Mouse (Mus musculus): ENCODE data around the gene Stk4.

Stk4 gene

DNA sequence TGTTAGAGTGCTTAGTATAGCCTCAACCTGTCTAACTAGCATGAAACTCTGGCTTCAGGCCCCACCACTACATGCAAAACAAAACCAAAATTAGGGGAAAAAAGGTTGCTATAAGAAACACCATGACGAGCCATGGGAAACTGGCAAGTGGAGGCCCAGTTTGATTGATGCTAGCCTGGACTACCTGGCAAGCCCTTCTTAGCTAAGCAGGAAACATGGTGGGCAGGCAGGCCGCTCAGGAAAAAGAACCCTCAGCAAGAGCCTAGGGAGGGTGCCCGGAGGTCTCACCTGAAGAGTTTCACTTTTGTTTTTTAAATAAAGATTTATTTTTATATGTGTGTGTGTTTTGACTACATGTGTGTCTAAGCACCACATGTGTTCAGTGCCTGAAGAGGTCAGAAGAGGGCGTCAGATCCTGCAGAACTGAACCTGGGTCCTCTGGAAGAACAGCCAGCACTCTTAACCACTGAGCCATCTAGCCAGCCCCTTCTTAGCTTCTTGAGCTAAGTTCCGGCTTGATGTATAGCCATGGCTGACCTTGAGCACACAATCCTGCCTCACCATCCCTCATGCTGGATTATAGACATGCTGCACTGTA lies 53.1 kb downstream of the Stk4 start:
- in situ Hi-C loops (cut with MboI; ENCODE audit: unreplicated experiment in 2 of 2): no loop called here

DNA sequence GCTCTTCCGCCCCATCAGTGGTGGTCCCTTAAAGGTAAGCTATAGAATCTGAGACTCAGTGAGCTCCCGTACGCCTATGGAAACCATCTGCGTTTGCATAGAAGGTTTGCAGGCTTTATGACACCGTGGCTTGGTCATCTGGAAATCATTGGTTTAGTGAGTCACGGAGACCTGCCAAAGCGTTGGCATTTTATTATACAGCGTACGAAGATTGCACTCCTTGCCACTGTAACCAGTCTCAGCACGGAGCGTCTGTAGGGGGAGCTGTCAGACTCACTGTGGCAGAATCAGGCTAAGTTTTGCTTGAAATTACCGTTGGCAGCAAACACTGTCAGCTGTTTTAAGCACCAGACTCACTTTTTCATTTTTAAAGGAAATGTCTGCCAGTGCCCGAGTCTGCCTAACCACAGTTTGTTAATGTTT lies 56.4 kb downstream of the Stk4 start:
- in situ Hi-C loops (cut with MboI; ENCODE audit: unreplicated experiment in 2 of 2): no loop called here

DNA sequence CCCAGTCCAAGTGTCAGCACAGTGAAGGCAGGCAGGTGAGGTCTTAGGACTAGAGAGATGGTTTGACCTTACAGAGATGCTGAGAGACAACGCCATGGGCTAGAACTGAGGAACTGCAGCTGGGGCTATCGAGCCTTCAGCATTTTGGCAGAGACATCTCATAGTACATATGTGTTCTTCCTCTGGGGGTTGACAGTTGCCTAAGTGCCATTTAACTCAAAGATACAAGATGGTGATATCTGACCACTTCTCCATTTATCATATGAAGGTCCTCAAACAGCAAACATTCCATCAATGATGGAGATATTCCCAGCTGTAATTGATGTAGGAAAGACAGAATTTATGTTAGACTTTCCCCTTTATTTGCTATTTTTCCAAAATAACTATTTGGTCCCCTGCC lies 57.2 kb downstream of the Stk4 start:
- in situ Hi-C loops (cut with MboI; ENCODE audit: unreplicated experiment in 2 of 2): no loop called here

DNA sequence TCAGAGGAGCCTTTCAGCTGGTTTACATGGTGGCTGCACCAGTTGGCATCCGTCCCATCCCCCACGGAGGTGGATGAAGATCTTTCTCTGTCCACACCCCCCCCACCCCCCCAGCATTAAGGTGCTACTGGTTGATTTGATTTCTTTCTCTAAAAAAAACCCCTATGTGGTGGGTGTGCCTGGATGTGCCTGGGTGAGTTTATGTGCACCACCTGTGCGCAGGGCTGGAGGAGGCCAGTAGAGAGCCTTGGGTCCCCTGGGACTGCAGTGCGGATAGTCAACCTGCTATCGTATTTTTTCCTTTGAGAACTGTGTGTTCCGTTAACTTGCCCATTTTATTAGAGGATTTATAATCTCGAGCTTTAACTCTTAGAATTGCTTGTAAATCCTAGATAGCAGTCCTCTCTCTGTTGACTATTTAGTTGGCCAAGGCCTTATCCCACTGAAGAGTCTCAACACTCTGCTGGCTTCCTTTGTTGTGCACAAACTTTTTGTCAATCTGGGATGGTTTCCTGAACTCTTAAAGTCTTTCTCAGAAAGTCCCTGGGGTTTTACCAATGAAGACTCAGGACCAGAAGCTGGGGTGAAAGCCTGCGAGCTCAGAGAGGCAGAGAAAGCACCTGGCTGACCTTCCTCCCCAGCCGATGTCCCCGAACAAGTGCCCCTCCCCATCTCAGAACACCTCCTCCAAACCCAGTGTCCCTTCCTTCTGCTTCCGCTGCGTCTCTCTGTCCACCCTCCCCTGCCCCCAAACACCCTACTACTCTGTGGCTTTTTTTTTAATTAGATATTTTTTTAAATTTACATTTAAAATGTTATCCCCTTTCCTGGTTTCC lies 58.7 kb downstream of the Stk4 start:
- in situ Hi-C loops (cut with MboI; ENCODE audit: unreplicated experiment in 2 of 2): no loop called here

DNA sequence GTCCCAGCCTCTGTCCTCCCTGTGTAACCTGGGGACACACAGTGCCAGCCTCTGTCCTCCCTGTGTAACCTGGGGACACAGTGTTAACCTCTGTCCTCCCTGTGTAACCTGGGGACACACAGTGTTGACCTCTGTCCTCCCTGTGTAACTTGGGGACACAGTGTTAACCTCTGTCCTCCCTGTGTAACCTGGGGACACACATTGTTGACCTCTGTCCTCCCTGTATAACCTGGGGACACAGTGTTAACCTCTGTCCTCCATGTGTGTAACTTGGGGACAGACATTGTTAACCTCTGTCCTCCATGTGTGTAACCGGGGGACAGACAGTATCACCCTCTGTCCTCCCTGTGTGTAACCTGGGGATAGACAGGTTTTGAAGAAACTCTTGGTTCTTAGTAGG lies 61.5 kb downstream of the Stk4 start:
- in situ Hi-C loops (cut with MboI; ENCODE audit: unreplicated experiment in 2 of 2): no loop called here

DNA sequence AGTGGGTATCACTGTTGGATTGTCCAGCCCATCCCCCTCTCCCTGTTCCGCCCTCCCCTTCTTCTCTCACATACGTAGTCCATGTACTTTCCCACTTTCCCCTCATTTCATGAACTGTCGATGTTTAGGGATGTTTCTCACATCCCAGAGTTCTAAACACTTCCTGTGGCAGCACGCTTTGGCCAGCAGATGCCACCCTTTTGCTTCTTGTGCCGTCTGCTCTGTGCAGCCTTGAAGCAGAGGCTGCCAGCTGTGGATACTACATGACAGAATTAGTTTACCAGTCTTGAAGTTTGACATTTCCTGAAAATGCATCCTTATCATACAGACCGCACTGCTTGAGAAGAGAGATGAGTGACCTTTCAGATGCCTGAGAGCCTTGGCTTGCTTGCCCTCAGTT lies 64.4 kb downstream of the Stk4 start:
- in situ Hi-C loops (cut with MboI; ENCODE audit: unreplicated experiment in 2 of 2): no loop called here

DNA sequence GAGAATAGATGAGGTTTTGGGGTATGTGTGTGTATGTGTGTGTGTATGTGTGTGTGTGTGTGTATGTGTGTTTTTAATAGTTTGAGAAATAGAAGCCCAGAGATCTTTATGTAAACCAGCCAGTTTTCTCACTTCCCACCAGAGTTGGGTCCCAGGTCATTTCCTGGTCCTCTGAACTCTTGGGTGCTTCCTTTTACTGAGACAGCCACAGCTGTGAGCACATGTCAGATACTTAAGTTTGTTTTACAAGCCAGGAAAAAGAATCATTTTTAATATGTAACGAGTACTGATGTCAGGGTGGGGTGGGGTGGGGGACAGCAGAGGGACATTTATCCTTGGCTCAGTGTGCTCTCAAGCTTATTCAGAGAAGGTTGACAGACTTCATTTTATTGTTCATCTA lies 65.2 kb downstream of the Stk4 start:
- in situ Hi-C loops (cut with MboI; ENCODE audit: unreplicated experiment in 2 of 2): no loop called here

DNA sequence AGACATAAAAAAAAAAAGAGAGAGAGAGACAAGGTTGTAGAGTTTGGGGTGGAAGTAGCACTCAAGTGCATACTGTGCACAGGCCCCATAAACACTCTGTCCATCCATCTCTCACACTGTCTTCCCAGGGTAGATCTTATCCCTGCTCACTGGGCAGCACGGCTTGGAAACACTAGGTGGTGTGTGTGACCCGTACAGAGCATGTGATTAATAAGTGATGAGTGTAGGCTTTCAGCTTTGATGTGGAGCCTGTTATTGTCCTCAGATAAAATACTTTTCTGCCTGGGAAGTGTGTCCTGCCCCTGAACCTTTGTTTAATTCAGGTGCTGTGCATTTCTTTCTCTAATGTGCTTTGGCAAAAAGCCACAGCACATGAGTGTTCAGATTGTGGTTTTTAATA lies 66.3 kb downstream of the Stk4 start:
- in situ Hi-C loops (cut with MboI; ENCODE audit: unreplicated experiment in 2 of 2): no loop called here

DNA sequence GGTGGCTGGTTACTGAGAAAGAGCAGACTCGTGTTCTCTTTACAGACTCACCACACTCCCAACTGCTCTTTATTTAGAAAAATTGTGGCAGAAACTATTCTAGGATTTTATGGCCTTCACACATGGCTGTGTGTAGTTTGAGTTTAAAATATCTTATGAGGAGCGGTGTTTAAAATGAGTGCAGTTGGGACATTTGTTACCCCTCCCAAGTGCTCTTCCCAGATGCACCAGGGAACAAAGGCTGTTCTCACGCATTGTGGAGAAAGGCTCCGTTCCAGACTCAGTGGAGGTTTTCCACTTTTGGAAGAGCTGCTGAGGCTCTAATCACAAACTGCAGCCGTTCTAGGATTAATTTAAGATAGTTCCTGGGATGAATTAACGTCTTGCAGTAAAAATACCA lies 67.6 kb downstream of the Stk4 start:
- in situ Hi-C loops (cut with MboI; ENCODE audit: unreplicated experiment in 2 of 2): no loop called here

DNA sequence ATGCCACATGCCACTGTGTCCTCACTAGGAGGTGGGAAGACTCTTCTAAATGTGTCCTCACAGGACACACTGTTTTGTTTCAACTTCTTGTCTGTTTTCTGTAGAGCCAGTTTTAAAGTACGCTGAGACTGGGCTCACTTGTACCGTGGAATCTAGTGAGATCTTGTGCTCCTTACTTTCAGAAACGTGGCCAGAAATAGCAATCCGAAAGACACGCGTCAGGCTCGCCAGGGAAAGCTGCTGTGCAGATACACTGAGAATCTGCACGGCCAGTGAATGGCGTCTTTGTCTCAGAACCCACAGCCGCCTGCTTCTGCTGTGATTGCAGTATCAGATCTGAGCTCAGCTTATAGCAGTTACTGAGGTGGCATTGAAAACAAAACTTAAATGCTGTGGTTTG lies 71.9 kb downstream of the Stk4 start:
- in situ Hi-C loops (cut with MboI; ENCODE audit: unreplicated experiment in 2 of 2): no loop called here

DNA sequence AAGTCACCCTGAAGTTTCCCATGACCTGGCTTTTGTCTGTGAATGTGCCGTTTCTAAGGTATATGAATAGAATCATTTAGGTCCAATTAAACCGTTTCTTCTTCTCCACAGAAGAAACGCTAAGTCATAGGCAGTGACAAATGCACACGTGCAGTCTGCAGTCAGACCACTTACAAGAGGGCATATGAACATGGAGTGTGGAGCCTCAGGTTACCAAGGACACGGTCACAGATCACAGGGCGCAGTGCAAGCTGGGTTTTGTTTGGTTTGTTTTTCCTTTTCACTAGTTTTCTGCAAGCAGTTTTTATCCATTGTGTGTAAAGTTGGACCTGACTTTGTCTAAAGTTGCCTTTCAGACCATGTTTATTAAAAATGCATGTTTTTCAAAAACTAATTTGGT lies 73.9 kb downstream of the Stk4 start:
- in situ Hi-C loops (cut with MboI; ENCODE audit: unreplicated experiment in 2 of 2): no loop called here

DNA sequence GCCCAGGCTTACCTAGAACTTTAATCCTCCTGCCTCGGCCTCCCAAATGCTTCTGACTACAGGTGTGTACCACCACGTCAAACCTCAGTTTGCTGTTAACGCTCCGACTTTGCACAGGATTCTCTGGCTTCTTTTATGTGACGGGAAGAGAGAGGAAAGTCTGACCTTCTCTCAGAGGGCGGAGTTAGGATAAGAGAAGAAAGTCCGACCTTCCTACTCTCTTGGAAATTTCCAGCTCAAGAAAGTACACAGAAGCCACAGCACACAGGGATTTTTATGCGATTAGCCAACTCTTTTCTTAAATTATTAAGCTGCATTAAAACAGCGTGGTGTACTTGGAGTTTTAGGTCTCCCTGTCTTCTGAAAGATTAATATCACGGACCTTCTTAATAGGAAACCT lies 74.4 kb downstream of the Stk4 start:
- in situ Hi-C loops (cut with MboI; ENCODE audit: unreplicated experiment in 2 of 2): no loop called here

DNA sequence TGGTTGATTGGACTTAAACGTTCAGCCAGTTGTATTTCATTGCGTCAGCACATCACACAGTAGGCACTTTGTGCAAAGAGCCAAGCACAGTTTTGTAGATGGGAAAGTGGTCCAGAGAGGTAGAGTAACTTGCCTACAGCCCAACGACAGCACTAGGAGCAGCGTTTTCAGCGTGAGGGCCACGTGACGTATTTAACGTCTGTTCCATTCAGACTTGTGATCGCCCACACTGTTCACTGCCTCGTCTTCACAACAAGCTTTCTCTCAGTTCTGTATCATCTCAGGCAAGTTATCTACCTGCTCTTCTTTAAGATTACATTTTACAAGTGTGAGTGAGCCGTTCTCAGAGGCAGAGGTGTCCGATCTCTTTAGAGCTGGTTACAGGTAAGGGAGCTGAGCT lies 76.4 kb downstream of the Stk4 start:
- in situ Hi-C loops (cut with MboI; ENCODE audit: unreplicated experiment in 2 of 2): no loop called here

DNA sequence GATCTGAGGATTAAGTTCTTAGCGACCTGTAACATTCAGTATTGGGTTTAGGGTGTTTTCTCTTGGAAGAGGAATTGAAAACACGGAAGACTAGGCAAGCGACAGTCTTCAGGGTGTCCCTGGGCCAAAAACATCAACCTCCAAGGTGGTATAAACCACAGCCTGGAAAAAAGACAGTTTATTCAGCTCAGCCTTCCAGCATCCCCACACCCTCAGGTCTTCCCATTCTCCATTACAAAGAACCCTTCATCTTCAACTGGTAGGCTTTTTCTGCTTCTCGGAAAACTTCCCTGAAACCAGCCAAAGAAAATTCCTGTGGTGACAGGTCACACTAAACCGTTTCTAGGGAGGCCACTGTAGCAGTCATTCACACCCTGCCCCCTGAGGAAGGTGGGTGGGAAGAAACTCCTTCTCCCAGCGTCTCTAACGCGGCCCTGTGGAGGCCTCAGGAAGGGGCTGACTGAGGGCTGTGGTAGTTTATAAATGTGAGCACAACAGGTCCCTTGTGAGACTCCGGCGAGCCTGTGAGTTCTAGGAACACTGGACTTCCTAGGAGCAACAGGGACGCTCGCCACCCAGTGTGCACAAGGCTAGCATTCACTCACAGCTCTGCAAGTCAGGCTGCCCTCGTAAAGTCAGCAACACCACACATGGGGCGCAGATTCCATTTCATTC lies 80.1 kb downstream of the Stk4 start:
- in situ Hi-C loops (cut with MboI; ENCODE audit: unreplicated experiment in 2 of 2): no loop called here

DNA sequence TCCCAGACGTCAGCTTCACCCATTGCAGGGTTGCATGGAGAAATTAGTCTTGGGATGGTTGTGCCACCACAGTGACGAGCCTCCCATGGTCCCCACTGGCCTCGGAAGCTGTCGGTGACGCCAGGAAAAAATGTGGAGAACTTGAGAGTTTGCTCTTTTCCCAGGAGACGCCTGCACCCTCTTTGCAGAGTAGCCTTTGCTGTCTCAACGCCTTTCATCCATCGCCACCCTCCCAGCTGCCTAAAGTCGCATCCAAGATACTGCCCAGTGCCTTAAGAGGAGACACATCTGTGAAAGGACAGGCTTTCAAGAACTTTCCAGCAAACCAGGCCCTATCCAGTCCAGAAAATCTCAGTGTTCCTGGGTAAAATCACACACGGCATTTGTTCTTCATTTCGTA lies 82.2 kb downstream of the Stk4 start:
- in situ Hi-C loops (cut with MboI; ENCODE audit: unreplicated experiment in 2 of 2): no loop called here

DNA sequence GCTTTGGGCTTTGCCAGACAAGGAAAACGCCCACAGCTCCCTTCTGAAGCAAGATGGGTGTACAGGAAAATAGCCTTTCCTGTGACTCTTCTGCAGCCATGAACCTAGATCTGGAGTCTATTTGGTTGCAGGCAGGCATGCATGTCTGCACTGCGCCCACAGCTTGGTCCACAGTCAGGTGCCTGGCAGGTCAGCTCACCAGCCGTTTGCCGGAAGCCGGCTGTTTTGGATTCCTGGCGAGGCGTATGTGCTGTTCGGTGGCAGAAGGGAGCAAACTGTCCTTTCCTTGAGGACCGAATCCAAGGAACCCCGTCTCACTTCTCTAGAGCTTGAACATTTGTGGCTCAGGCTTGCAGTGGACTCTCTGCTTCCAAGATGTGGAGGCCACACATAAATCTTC lies 83.9 kb downstream of the Stk4 start:
- in situ Hi-C loops (cut with MboI; ENCODE audit: unreplicated experiment in 2 of 2): no loop called here

DNA sequence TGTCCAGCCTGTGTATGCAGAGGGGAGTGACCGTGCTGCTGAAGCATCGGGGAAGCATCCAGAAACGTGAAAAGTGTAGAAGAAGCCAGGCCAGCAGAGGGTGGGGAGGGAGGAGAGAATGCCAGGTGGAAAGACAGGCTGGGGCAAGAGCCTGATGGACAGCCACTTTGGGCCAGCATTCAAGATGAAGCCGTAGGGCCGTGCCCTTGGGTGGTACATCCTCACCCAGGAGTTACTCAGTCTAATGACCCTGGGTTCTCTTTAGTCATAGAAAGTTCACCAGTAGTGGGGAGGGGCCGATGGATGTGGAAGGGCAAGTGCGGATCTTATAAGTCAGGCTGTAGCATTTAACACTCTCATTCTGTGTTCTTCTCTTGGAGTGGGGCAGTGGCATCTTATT lies 86.0 kb downstream of the Stk4 start:
- in situ Hi-C loops (cut with MboI; ENCODE audit: unreplicated experiment in 2 of 2): no loop called here

DNA sequence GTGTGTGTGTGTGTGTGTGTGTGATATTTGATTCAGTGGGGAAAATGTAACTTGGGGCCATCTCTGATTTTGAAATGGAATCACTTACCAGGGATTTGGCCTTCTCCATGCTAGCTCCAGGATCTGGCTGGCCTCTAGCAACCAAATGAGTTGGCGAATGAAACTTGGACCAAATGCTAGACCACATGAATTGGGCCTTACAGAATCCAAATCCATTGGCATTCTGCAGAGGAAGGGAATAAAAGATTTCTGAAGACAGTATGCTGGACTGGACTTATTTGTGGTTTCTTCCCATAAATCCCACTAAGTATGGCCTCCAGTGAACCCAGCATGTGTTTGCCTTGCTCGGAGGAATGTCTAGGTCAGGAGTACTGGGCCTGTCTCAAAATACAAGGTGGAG lies 88.7 kb downstream of the Stk4 start:
- in situ Hi-C loops (cut with MboI; ENCODE audit: unreplicated experiment in 2 of 2): no loop called here

DNA sequence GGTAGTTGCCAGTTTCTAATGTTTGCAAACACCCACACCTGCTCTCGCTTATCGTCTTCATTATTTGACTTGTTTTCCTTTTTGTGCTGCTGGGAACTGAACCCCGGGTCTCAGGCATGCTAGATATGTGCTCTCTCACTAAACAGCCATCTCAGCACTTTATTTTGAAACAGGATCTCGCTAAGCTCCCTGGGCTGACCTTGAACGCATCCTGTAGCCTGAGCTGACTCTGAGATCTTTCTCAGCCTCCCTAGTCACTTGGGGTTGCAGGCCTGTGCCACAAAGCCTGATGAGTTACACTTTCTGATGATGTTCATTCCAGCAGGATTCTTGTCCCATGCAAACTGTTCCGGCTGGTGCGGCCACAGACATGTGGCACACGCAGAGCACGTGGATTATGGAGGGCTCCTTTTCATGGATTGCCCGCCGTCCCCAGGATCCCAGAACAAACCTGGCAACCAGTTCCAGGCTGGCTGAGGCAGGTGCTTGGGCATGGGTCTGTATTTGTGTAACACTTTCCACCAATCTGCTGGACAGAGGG lies 91.5 kb downstream of the Stk4 start:
- in situ Hi-C loops (cut with MboI; ENCODE audit: unreplicated experiment in 2 of 2): no loop called here

DNA sequence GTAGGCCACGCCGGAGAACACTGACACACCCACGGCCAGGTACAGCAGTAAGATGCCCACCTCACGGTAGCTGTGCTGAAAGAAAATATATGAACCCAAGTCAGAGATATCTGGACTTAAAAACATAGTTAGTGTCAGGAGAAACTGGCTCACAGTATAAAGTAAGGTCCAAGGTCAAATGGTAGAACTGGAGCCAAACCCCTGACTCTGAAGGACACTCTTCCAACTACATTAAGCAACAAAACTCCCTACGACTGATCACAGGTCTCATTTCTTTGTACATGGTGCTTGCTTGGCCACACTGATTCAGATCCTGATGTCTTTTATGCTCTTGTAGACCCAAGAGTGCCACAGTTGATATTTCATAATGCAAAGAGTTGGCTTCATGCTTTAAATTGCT lies 94.8 kb downstream of the Stk4 start:
- in situ Hi-C loops (cut with MboI; ENCODE audit: unreplicated experiment in 2 of 2): loop anchor here in 1 of 2 experiments (5.0 kb wide), 1 partner anchor 177 kb away; no protein-coding TSS in a partner anchor

DNA sequence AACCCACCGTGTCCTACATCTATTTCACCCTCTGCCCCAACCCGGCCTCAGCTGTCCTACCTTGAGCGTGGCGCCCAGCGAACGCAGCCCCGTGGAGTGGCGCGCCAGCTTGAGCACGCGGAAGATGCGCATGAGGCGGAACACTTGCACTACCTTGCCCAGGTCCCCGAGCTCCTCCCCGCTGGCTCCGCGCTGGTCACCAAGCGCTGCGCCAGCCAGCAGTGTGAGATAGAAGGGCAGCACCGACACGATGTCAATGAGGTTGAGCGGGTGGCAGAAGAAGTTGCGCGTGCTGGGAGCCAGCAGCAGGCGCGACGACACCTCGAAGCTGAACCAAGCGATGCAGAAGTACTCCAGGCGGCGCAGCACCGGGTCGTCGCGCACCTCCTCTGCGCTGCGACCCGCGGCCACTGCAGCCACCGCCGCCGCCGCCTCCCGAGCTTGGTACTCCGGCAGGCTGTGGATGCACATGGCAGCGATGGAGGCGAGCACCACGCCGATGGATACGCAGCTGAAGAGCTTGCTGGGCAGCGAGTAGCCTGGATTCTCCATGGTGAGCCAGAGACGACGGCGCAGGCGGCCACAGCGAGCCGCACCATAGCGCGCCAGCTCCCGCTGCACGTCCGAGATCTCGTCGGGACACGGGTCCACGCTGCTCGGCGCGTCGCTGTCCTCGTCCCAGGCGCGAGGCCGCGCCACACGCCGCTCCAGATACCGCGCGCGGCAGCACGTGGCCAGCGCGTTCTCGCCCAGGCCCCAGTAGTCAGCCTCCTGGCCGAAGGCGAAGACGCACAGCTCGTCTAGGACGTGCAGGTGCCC lies 97.8 kb downstream of the Stk4 start:
- in situ Hi-C loops (cut with MboI; ENCODE audit: unreplicated experiment in 2 of 2): loop anchor here in 1 of 2 experiments (5.0 kb wide), 1 partner anchor 174 kb away; no protein-coding TSS in a partner anchor
